Mouse (Mus musculus) brown adipose tissue, adult 24 weeks (tissue): ENCODE results near the gene Anks1b. TPM values are rescaled to one million over a fixed set of nuclear protein-coding genes. Genes with fewer than 3 reads are reported as not detected.

Experiments used
- H3K27ac ChIP-seq: fragments of 200-500 bp; replicated peaks from 2 replicates; pipeline ENCODE4 v1.5.1; 2012; ENCODE audit warnings: low read depth, mild to moderate bottlenecking, low read length
- H3K4me1 ChIP-seq: fragments of 200-500 bp; 2 replicates; pipeline ENCODE4 v1.6.1; 2012; ENCODE audit warnings: low read length, mixed read lengths; ENCODE audit not compliant: control insufficient read depth, insufficient read depth, insufficient read length
- H3K4me3 ChIP-seq: fragments of 200-500 bp; 2 replicates; pipeline ENCODE4 v1.5.1; 2012; ENCODE audit warnings: low read depth, mild to moderate bottlenecking, low read length, moderate library complexity; ENCODE audit not compliant: insufficient read depth
- polyA plus RNA-seq: library from polyadenylated mRNA; stranded (reverse); fragments of >200 nt; gene quantifications from 2 replicates; pipeline ENCODE4 v1.2.4, GENCODE M21; 2012; ENCODE audit not compliant: missing spikeins, insufficient read depth, insufficient read length

Gene Anks1b
- polyA plus RNA-seq, 1 experiment: not detected

DNA sequence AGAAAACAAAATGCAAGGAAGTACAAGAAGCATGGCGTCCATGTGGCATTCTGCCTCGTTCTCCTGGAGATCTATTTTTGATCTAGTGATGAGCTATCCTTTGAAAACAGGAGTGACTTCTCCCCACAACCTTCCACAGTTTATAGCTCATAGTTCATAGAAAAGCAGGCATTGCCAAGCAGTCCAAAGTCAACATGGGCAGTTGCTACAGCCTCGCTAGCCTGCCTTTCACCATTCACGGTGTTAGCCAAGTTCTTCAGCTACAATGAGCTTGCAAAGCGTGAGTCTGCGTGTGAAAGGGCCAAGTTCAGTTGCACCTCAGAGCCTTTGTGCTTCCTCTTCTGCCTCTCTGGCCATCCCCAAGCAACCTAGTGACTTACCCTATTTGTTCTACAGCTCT lies 592.1 kb downstream of the Anks1b start:
- Histone ChIP-seq H3K4me1 (no peaks in the 10 kb centered on the region), H3K27ac (no peak overlapping the region), H3K4me3 (no peak overlapping the region)

DNA sequence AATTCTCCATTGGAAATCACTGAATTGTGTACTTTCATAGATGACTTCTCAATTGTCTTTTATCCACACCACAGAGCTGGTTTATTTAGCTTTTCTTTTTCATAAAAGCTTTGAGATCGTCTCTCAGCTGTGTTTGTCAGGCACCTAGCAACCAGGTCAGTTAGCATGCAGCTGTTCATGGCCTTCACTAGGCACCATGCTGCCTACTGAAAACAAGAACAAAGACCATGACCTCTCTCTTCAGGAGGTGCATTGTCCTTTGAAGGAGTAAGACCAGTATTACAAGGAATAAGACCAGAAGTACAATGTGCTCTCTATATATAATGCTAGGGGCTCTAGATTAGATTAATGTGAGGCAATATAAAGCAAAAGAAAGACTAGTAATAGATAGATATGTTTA lies 594.2 kb downstream of the Anks1b start:
- Histone ChIP-seq H3K4me1 (no peaks in the 10 kb centered on the region), H3K27ac (no peak overlapping the region), H3K4me3 (no peak overlapping the region)

DNA sequence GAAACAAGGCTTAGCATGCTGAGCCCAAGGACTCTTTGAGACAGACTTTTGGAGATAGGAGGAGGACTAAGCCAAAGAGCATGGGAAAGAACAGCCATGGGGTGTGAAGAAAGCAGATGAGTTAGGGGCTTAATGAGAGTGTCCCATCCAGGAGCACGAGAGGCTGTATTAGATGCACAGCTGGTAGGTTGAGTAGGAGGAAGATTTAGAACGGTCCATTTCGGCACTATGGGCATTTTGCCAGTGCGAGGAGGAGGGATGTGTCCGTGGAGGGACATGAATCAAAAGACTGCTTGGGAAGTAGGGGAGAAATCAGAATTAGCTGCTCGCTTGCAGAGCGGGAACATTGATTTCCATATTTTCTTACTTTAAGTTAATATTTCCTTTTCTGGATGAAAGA lies 620.1 kb downstream of the Anks1b start:
- Histone ChIP-seq H3K4me3 (no peak overlapping the region), H3K27ac (no peak overlapping the region), H3K4me1 (no peaks in the 10 kb centered on the region)

DNA sequence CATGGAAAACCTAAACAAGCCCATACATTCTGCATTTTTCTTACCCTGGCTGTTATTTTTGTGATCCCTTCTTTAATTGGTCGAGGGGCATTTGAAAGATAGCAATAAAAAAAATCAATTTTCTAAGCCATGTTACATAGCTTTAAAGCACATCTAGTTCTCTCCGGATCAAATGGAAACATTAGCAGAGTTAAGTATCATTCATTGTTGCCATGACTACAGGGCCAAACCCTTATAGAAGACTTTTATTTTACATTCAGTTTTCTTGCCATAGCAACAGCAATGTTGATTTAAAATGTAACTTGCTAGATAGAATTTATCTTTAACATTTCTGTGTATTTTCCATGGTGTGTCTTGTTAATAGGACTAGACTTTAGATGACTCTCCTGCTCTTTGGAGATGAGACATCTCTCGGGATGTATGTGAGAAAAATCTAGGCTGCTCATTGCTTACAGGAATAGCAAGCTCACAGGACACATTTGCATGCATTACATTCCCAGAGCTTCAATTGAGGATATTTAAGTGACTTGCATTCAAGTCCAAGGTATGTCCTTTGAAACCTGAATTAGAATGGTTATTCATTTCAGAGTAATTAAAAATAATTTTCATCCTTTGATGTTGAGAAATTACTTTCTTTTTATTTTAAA lies 620.8 kb downstream of the Anks1b start:
- no peak overlapping the region for H3K27ac ChIP-seq
- no peak overlapping the region for H3K4me3 ChIP-seq
- H3K4me1 ChIP-seq: no peaks in the 10 kb centered on the region

DNA sequence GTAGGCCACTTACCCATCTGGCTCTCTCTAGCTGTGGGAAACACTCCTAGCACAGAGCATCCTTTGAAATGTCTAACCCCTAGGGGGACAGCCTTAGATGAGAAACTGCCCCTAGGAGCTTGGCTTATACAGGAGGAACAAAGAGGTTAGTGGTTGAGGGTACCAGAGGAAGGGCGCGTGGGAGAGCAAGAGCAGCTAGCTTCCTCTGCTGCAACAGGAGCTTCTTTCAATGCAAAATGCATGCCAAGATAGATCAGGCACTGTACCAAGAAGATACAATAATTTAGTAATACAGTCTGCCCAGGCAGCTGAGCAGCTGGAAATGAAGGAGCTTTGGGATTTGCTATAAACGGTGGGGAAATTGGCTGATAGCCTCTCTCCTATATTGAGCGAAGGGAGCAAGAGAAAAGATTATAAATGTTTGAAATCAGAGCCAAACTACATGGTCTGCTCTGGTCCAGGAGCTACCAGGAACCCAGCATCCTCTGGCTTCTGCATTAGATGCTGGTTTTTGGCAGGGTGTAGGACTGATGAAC lies 621.7 kb downstream of the Anks1b start:
- H3K4me3 ChIP-seq: no peak overlapping the region
- no peaks in the 10 kb centered on the region for H3K4me1 ChIP-seq
- no peak overlapping the region for H3K27ac ChIP-seq

DNA sequence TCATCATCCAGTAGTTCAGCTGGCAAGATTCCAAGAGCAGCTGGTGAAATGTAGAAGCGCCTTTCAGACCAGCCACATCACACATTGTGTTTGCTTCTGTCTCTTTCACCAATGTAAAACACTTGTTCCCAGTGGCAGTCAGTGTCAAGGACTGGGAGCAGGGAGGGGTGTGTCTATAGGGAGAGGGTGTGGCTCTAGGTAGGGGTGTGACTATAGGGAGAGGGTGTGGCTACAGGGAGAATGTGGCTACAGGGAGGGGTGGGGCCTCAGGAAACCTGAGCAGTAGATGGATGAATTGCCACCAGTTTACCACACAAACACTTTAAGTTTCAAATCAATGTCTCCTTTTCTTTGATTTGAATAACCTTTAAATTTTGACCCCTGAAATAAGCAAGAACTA lies 634.3 kb downstream of the Anks1b start:
- no peak overlapping the region for H3K4me3 ChIP-seq
- no peaks in the 10 kb centered on the region for H3K4me1 ChIP-seq
- H3K27ac ChIP-seq: no peak overlapping the region

DNA sequence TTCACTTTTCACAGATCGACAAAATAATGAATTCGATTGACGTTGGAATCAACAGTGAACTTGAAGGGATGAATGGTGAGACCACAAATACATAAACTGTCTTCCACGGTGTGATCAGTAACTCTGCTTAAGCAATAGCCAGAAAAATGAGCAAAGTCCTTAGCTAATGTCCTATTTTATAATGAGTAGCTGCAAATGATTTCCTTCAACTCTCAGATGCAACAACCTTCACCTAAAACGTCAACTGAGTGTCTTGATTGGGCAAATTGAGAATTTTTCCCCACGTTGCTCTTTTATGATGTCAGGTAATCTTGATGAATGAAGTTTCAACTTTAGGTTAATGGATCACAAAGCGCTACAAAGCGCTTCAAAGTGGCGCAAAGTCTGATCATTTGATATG lies 639.5 kb downstream of the Anks1b start:
- Histone ChIP-seq H3K4me3 (no peak overlapping the region), H3K27ac (no peak overlapping the region), H3K4me1 (no peaks in the 10 kb centered on the region)

DNA sequence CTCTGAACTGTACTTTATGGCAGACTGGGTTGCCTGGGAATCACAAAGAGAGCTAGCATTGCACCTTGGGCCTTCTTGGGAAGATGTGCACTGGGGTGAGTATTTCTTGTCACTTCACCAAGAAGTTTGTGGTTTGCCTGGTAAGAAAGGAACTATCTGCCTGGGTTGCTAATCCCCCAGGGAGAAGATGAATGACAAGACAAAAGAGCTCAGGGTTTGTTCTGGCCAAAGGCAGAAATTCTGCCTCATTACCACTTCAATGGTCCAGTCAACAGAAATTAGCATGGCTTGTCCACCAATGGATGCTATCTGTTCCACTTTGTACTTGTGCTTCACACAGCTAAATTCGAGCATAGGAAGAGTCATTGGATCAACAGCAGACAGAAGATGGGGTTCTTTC lies 658.5 kb downstream of the Anks1b start:
- Histone ChIP-seq H3K4me1 (no peaks in the 10 kb centered on the region), H3K27ac (no peak overlapping the region), H3K4me3 (no peak overlapping the region)

DNA sequence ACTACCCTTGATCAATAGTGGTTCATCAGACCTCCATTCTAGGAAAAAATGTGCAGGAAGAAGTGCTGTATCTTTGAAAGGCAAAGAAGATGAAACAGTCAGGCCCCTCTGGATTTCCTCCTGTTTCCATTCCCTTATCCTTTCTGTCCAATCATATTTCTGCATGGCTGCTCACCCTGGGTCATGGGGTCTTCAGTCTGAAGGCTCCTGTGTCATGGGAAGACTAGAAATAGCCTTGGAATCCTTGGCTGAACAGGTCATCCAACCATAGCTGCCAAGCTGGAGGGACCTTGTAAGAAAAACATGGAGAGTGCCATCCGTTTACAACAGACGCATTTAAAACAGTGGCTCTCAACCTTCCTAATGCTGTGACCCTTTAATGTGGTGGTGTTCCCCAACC lies 662.1 kb downstream of the Anks1b start:
- no peak overlapping the region for H3K4me3 ChIP-seq
- no peaks in the 10 kb centered on the region for H3K4me1 ChIP-seq
- H3K27ac ChIP-seq: no peak overlapping the region

DNA sequence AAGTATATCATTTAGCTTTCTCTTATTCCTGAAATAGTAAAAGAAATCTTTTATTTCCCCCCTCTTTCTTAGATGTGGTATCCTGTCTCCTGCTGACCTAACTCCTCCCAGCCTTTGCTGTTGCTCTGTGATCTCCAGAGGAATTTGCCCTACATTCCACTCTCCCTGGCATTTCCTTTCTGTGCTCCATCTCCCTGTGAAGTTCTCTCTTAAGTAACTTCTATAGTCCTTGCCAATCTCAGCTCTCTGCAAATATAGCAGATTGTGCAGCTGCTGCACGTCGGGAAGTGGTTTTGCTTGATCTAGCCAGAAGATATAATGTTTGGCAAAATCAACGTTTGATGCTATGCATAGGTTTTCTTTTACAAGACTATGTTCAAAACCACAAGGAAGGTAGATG lies 673.3 kb downstream of the Anks1b start:
- Histone ChIP-seq H3K4me1 (no peaks in the 10 kb centered on the region), H3K4me3 (no peak overlapping the region), H3K27ac (no peak overlapping the region)

DNA sequence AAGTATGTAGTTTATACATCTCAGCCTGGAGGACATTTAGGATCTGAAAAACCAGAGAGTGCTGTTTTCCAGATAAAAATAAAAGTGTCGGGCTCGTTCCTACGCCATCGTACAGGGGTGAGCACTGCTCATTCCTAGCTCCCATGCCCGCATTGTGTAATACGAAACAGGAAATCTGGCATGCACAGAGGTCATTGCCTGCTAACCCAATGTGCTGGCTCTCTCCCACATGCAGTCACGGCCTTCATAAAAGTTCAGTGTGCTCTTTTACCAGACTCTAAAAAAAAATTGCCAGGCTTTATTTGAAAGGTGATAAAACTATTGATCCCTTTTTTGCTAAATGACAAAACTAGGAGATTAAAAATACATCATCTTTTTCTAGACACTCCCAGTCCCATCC lies 689.6 kb downstream of the Anks1b start:
- H3K4me3 ChIP-seq: no peak overlapping the region
- peaks cover 7% of the 10 kb centered on the region; the same call in 1 of the 2 replicates for H3K4me1 ChIP-seq
- peak overlapping the region; percentile 96 for H3K27ac ChIP-seq

DNA sequence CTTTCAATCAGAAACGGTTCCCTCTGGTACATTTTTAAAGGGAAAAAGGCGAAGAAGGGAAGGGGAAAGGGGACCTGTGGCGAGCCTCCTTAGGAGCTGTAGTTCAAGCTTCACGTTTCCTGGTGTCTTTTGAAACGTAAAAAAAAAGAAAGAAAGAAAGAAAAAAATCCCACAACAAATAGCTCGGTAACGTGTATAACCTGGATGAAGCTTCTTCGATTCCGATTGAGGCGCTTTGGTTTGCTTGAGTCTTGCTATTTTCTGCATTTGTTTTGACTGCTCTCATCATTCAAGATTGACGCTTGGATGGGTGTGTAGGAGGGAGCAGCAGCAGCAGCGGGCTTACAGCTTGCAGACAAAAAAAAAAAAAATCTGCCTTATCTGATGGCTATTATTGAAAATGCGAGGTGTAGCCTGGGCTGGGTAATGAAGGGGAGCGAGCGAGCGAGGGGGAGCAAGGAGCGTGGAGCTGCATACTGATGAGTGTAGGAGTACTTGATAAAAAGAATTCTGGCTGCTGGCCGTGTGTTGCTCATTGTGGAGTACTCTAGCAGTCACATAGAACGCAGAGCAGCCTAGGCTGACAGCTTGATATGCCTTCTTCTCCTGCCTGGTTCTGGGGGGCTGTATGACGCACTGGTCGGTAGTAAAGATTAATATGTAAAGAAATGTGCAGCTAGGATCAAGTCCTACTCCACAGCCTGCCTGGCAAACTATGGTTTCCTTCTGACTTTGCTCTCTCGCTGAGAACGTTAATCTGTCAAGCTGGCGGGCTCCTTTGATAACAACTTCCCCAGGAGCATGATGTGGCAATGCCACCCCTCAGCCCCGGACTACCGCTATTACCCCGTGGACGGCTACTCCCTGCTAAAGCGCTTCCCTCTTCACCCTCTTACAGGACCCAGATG lies 703.1 kb downstream of the Anks1b start:
- H3K27ac ChIP-seq: no peak overlapping the region
- 0 out of 2 replicates have a peak overlapping the region, but pooled peaks have one; percentile 35 for H3K4me3 ChIP-seq
- no peaks in the 10 kb centered on the region for H3K4me1 ChIP-seq

DNA sequence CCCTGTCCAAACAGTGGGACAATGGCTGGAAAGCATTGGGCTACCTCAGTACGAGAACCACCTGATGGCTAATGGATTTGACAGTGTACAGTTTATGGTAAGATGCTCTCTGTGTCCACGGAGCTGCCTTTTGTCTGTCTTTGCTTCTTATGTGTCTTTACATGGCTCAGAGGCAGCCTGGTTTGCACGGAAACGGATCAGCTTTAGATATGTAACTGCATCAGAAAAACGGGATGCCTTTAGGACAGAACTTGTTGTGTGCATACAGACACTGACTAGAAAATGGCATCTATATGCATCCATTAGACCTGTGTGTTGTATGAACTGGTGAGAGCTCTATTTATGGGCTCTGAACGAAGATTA lies 703.8 kb downstream of the Anks1b start:
- Histone ChIP-seq H3K27ac (no peak overlapping the region), H3K4me3 (no peak overlapping the region), H3K4me1 (no peaks in the 10 kb centered on the region)

DNA sequence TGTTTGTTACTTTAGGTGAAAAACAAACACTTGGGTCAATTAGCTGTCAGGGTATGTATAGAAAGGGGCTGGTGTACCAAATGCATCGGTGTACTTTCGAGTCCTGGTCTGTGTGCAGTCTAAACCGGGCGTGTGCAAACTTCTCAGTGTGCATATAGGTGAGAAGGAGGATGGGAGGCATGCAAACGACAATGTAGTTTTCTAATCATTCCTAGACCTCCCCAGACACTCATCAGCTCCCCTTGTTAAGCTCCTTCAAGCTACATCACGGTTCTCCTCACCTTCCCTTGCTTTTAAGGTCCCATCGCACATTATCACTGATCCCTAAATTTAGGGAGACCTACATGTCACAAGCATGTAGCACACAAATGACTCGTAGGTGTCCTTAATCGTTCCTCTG lies 704.5 kb downstream of the Anks1b start:
- Histone ChIP-seq H3K27ac (no peak overlapping the region), H3K4me1 (no peaks in the 10 kb centered on the region), H3K4me3 (no peak overlapping the region)

DNA sequence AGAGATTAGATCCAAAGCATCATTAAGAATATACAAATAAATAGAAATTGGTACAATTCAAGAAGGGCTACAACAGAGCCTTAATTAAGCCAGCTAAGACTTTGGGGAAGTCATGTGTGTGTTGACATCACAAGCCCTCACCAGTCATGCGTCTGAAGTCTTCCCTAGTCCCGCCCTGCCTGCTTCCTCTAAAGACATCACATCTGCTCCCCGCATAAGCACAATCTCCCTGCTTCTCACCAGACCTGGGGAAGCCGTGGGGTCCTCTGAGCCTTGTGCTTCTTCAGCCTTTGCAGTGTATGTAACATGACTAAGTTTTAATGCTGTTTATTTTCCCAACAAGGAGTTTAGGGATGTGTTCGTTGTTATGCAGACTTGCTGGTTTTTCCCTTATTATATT lies 706.7 kb downstream of the Anks1b start:
- H3K27ac ChIP-seq: no peak overlapping the region
- H3K4me1 ChIP-seq: no peaks in the 10 kb centered on the region

DNA sequence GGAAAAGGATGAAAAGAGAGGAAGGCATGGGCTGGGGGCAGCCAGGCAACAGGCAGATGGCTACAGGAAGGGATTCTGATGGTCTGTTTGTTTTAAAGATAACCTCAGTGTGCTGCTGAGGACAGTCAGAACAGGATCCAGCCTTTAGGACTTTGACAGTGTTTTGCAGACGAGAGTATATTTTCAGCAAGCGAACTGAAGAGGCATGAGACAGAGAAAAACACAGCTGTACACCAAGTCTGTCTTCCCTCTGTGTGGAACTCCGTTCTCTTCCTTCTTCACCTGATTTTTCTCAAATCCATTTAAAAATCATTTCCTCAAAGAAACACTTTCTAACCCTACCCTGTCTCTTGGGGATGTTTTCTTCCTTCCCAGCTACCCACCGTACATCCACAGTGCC lies 710.7 kb downstream of the Anks1b start:
- H3K27ac ChIP-seq: no peak overlapping the region
- H3K4me1 ChIP-seq: no peaks in the 10 kb centered on the region

More for the DNA sequence above, 706.7 kb downstream of the Anks1b start:
- H3K4me3 ChIP-seq: no peak overlapping the region

More for the DNA sequence above, 710.7 kb downstream of the Anks1b start:
- no peak overlapping the region for H3K4me3 ChIP-seq
